Mouse (Mus musculus) right cerebral cortex, postnatal 10 days (tissue): Measurements from ENCODE around the gene Tnxb.

Source experiments
- DNase-seq, 2 experiments: peaks; one replicate each; pipeline ENCODE4 v3.0.0; 2021; ENCODE audit warnings: low spot score in 2 of 2

Gene Tnxb

GRCm38 (mm10) chr17:34643379-34643778, 27.0 kb upstream of the Tnxb start:
- DNase-seq, result no peak

DNA sequence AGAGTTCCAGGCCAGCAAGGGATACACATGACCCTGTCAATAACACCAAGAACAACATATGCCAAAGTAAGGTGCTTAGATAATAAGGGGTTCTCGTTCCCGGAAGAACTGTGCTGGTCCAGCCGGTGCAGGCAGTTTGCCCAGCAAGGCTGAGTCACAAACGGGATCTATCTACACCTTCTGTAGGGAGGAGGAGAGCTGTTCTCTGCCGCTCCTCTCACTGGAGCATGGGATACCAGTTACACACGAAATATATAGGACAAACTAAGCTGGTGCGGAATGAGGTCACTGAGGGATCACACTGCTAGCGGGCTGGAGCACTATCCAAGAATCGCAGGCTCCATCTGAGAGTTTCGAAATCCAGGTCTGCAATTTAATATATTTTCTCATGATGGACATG, 26.4 kb upstream of the Tnxb start:
- DNase-seq, result peak in 1 of 2 experiments; percentile 39

DNA sequence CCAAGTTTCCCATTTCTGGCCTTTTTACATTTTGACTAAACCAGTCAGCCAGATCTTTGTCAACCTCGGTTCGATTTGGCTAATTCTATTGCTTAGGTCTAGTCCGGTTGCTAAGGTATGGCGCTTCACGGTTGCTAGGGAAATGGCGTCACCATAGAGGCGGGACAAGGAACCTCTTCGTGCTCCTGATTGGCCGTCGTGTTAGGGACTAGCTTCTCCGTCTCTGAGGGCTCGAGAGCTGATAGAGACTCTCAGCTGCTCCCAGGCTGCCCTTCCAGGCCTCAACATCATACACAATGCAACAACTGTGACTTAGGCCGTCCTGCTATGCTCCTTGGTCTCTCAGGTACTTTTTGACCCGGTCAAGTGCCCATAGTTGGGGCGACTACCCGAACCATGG, 25.7 kb upstream of the Tnxb start, which contains the start of gene Fkbpl:
TSS of gene Fkbpl (plus strand) at position 157 of the 400 bp plus-strand sequence.
- DNase-seq, result peak; percentile 98

- no peak for DNase-seq
These were observed 25.0 kb upstream of the Tnxb start for GRCm38 (mm10) chr17:34645256-34645829.

- peak in 1 of 2 experiments; percentile 56 for DNase-seq
These were observed 24.4 kb upstream of the Tnxb start for GRCm38 (mm10) chr17:34645831-34646511.

- peak; percentile 99 to 100 for DNase-seq
These were observed 23.2 kb upstream of the Tnxb start, which contains the start of gene Atf6b for GRCm38 (mm10) chr17:34646906-34647787. Atf6b (plus strand) TSS chr17:34647146.

- DNase-seq, result no peak
These were observed 22.0 kb upstream of the Tnxb start for GRCm38 (mm10) chr17:34648141-34648890.

DNA sequence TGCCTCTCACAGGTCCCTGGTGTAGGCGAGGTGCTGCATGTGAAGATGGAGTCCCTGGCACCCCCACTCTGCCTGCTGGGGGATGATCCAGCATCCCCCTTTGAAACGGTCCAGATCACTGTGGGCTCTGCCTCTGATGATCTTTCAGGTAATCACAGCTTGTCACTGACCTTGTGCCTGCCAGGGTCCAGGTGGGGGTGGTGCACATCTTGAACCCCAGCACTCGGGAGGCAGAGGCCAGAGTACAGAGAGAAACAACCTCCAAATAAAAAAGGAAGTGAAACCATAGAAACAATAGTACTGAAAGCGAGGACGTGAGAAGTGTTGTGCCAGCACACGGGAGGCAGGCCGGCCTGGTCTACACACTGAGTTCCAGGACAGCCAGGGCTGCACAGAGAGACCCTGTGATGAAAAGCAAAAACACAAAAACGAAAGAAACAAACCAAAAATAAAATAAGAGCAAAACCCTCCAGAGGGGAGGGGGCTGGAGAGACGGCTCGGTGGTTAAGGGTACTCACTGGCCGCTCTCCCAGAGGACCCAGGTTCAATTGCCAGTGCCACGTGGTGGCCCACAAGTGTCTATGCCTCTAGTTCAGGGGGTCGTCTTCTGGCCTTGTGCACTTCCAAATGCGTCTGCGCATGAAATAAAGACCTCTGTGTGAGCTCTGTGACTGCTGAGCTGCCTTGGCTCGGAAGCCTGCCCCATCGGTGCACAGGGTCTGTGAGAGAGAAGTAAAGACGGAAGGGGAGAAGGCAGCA, 21.1 kb upstream of the Tnxb start:
- DNase-seq, result no peak

GRCm38 (mm10) chr17:34650781-34651180, 19.6 kb upstream of the Tnxb start:
- DNase-seq, result no peak

GRCm38 (mm10) chr17:34651507-34652221, 18.7 kb upstream of the Tnxb start:
- no peak for DNase-seq

DNA sequence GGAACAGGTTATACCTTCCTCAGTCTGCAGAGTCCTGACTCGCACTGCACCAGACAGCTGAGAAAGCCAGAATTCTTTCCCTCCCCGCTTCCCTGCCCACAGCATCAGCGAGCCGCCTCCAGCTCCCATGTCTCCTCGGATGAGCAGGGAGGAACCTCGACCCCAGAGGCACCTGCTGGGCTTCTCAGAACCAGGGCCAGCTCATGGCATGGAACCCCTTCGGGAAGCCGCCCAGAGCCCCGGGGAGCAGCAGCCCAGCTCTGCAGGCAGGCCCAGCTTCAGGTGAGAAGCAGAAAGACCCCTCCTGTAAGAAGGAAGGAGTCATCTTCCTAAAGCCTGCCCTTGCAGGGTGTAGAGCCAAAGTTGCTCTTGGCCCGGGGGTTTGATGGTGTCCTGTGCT, 17.8 kb upstream of the Tnxb start:
- DNase-seq, result no peak

DNA sequence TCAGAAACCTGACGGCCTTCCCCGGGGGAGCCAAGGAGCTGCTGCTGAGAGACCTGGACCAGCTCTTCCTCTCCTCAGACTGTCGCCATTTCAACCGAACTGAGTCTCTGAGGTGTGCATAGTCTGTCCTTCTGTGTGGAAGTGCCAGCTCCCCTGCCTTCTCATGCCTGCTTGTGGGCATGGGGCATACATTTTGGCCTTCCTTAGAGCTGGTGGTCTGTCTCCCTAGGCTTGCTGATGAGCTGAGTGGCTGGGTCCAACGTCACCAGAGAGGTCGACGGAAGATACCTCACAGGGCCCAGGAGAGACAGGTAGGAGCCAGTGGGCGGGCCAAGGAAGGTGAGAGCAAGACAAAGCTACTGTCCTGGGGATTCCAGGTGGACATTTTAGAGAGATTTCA, 17.4 kb upstream of the Tnxb start:
- DNase-seq, result no peak

- DNase-seq, result peak in 1 of 2 experiments; percentile 76
These were observed 16.5 kb upstream of the Tnxb start for GRCm38 (mm10) chr17:34653746-34654285.

DNA sequence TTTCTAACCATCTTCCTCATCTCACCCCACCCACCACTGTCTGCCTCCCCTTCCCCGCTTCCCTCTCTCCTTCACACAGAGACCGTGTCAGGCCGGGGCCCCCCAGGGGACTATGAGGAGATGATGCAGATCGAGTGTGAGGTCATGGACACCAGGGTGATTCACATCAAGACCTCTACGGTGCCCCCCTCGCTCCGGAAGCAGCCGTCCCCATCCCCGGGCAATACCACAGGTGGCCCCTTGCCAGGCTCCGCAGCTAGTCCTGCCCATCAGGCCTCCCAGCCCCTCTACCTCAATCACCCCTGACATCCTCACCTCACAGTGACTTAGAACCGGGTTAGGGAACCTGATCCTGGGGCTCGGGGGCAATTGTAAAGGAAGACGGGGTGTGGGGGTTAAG, 15.9 kb upstream of the Tnxb start:
- no peak for DNase-seq

DNA sequence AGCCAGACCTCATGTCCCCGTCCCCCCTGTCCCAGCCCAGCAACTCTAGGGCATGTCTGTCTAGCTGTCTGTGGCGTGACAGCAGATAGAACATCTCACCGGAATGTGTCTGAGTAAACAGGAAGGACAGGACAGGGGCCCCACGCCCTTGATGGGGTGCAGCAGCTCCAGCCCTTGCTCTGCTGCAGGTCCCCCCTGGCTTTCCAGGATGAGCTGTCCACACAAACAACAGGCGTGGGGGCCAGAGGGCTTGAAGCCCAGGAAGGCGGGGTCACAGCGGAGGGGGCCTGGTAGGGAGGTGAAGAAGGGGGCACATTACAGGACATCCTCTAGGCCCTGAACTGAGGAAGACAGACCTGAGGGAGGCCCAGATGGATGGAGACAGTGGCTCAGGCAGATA, 15.2 kb upstream of the Tnxb start:
- no peak for DNase-seq

DNA sequence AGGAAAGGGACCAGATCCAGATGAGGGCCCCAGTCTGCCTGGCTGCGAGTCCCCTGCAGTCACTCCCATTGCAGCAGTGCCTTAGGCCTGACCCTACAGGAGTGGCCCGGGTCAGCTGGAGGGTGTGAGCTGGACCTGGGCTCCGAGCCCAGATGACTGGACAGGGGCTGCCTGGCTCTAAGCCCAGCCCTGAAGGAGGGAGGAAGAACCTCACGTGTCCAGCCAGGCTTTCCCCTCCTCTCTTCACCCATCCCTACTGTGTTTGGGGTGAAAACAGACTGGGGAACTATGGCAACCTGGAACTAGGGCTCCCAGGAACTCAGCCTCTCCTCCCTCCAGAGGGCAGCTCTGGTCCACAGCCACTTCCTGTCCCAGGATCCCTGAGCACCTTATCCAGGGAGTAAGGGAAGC, 14.7 kb upstream of the Tnxb start:
- DNase-seq, result peak; percentile 76 to 81

- no peak for DNase-seq
These were observed 13.7 kb upstream of the Tnxb start for GRCm38 (mm10) chr17:34656666-34657065.

DNA sequence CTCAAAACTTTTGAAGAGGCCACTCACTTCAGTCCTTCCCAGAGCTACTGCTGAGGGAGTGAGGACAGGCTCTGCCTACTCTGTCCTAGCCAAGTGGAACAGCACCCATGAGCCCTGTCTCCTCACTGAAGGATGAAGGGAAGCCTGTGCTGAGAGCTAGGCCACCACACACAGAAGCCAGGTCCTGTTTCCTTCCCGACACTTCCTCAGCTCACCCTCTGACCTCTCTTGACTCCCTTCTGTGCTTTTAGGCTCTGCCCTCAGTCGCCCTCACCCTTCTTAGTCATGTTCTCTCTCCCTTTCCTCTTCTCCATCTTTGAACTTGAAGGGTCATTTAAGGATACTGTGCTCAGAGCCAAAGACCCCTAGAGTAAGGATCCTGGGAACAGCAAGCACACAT, 13.1 kb upstream of the Tnxb start:
- no peak for DNase-seq

DNA sequence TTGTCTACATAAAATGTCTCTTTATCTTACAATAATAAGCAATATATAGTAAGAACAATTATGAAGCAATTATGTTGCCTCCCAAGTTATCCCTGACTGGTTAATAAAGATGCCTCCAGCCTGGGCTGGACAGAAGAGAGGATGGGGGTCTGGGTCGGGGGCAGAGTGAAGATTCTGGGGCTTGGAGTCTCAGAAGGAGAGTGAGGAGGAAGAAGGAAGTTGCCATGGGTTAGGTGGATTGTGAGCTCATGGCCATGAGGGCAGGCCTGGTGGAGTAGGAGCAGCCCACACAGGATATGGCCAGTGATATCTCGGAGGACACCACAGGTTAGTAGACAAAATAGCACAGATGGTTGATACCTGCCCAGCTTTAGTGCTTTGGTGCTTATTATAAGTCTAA, 12.2 kb upstream of the Tnxb start:
- DNase-seq, result no peak

- no peak for DNase-seq
These were observed 11.7 kb upstream of the Tnxb start for GRCm38 (mm10) chr17:34658591-34658990.
